Mouse (Mus musculus): ENCODE data around the gene Cdc42ep2.

GRCm38 (mm10) chr19:5868096-5868495, 56.5 kb downstream of the Cdc42ep2 start:
- TF ChIP-seq CTCF (IDR thresholded peaks at IDR 0.05; ENCODE audit: control insufficient read depth, insufficient read depth, low read length), result no peak
- TF ChIP-seq POLR2A (IDR thresholded peaks at IDR 0.05; ENCODE audit: borderline replicate concordance, control insufficient read depth, low read depth, low read length), result no peak

Measured in bone marrow, adult 2 months (tissue).